8 mouse cellular contexts compared by ENCODE assay signal in the genomic region with DNA sequence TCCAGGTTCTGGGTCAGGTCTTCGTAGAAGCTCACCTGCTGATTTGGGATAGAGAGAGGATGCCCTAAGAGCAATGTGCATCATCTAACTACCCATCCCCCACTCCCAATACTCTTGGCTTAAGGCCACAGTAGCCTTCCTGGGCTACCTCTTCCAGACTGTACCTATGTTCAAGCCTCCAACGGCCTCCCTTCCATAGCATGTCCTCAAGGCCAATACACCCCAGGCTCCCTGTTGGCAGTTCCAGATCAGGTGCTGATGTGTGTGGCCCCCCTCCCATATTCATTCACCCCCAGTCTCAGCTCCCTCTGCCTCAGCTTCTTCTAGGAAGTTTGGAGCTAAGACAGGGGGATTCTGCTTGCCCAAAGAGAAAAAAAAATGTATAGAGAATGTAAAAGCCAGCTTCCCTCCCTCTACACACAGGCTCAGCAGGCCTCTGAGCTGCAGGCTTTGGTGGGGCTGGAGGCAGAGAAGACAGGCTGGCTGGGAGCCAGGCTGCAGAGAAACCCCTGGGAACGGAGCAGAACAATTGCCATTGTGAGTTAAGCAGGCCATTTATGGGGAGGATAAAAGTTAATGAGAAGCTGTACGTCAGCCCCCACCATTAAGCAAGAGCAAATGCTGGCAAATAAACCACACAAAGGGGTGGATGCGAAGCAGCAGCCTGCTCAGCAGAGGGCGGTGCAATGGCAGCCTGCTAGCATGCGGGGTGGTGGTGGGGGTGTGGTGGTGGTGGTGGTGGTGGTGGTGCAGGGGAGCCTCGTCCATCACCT. TPM values are rescaled to one million over a fixed set of nuclear protein-coding genes. Genes with fewer than 3 reads are reported as not detected.
DNase-seq lines count a peak whose midpoint lies in the region; ATAC-seq lines count a peak whose summit lies in the region.
"Had no signal": no experiment of that assay in that cellular context is flagged by ENCODE, and none has a peak within 500 bp of the region (broad histone marks: within the 10 kb centered on the region; RNA-seq: fewer than 3 reads in every experiment).

No protein-coding gene starts in this region.

- DNase-seq in right cerebral cortex, postnatal 10 days (ENCODE audit: low spot score in 2 of 2) = peak; percentile 62
- no peak for DNase-seq in right cerebral cortex, adult 18-20 months
- no peak for DNase-seq in frontal cortex, adult 2 months (ENCODE audit: extremely low spot score in 1 of 2, low spot score in 1 of 2)
- no peak for DNase-seq in spleen, adult 18-20 months

- H3K27ac ChIP-seq in forebrain, embryonic 12.5 days = peak overlapping the region; percentile 85
- peak overlapping the region; percentile 39; the same call in 1 of the 2 replicates for H3K27ac ChIP-seq in limb, embryonic 13.5 days
- H3K27ac ChIP-seq in stomach, embryonic 16.5 days (ENCODE audit: low read length) = no peak overlapping the region

- H3K36me3 ChIP-seq in forebrain, embryonic 12.5 days (replicated peaks) = 0 out of 2 replicates have a peak, but pooled peaks cover 3% of the 10 kb centered on the region
- H3K36me3 ChIP-seq in limb, embryonic 13.5 days = no peaks in the 10 kb centered on the region
- no peaks in the 10 kb centered on the region for H3K36me3 ChIP-seq in stomach, embryonic 16.5 days (ENCODE audit: control insufficient read depth, insufficient read depth, low read length)

- WGBS in forebrain, embryonic 12.5 days = 12% methylated on average over 8 of the region's 8 CpGs
- WGBS in limb, embryonic 13.5 days = 17% methylated on average over 8 of the region's 8 CpGs
- WGBS in stomach, embryonic 16.5 days = 33% methylated on average over 8 of the region's 8 CpGs

- H3K4me1 ChIP-seq in forebrain, embryonic 12.5 days = peaks cover 60% of the 10 kb centered on the region
- H3K4me1 ChIP-seq in limb, embryonic 13.5 days = peaks cover 53% of the 10 kb centered on the region
- peaks cover 4% of the 10 kb centered on the region; the same call in 1 of the 2 replicates for H3K4me1 ChIP-seq in stomach, embryonic 16.5 days (ENCODE audit: control insufficient read depth, insufficient read depth, low read length)

- peak; percentile 86 for ATAC-seq in forebrain, embryonic 12.5 days (ENCODE audit: low FRiP score)
- ATAC-seq in limb, embryonic 13.5 days (ENCODE audit: low FRiP score, low read depth) = peak; percentile 89
- ATAC-seq in stomach, embryonic 16.5 days (ENCODE audit: insufficient read depth, low FRiP score) = peak; percentile 62; the same call in 1 of the 2 replicates

- 0 out of 2 replicates have a peak overlapping the region, but pooled peaks have one; percentile 25 for H3K9ac ChIP-seq in forebrain, embryonic 12.5 days
- H3K9ac ChIP-seq in limb, embryonic 13.5 days = no peak overlapping the region
- no peak overlapping the region for H3K9ac ChIP-seq in stomach, embryonic 16.5 days (ENCODE audit: low read length)
- H3K9ac ChIP-seq: liver, postnatal 0 days had no signal

- H3K4me3 ChIP-seq in forebrain, embryonic 12.5 days (replicated peaks) = no peak overlapping the region
- no peak overlapping the region for H3K4me3 ChIP-seq in limb, embryonic 13.5 days
- H3K4me3 ChIP-seq in stomach, embryonic 16.5 days (replicated peaks; ENCODE audit: low read length) = no peak overlapping the region

- H3K9me3 ChIP-seq in forebrain, embryonic 12.5 days = no peaks in the 10 kb centered on the region
- H3K9me3 ChIP-seq in limb, embryonic 13.5 days = no peaks in the 10 kb centered on the region
- no peaks in the 10 kb centered on the region for H3K9me3 ChIP-seq in stomach, embryonic 16.5 days (replicated peaks; ENCODE audit: control insufficient read depth, low read length)

- 0 out of 2 replicates have a peak, but pooled peaks cover 15% of the 10 kb centered on the region for H3K27me3 ChIP-seq in forebrain, embryonic 12.5 days
- no peaks in the 10 kb centered on the region for H3K27me3 ChIP-seq in limb, embryonic 13.5 days
- no peaks in the 10 kb centered on the region for H3K27me3 ChIP-seq in stomach, embryonic 16.5 days (ENCODE audit: control insufficient read depth, insufficient read depth, low read length)

- peak overlapping the region; percentile 26 for H3K4me2 ChIP-seq in forebrain, embryonic 12.5 days
- H3K4me2 ChIP-seq in limb, embryonic 13.5 days (replicated peaks) = peak overlapping the region; percentile 12; the same call in 1 of the 2 replicates
- H3K4me2 ChIP-seq in stomach, embryonic 16.5 days (ENCODE audit: low read depth, low read length) = no peak overlapping the region

RNA-seq across cellular contexts. Expression of gene Cacng4, which starts 31.5 kb away (rescaled TPM):
- 21.0 and 22.8 TPM in 2 replicates for polyA plus RNA-seq in forebrain, embryonic 12.5 days (2016; fragmentation: Nextera tagmentation; extraction: Ambion mirVana)
- 4.3 and 5.7 TPM in 2 replicates for polyA plus RNA-seq in limb, embryonic 13.5 days (2015; fragmentation: Nextera tagmentation; extraction: Ambion mirVana)
- polyA plus RNA-seq in stomach, embryonic 16.5 days (2015; fragmentation: Nextera tagmentation; extraction: Ambion mirVana) = 2.3 and 2.5 TPM in 2 replicates
- 34.8 and 35.8 TPM in 2 replicates for polyA plus RNA-seq in frontal cortex, adult 2 months (2012; rRNA removed)
- polyA plus RNA-seq: liver, postnatal 0 days had no signal

RNA-seq across cellular contexts. Expression of gene Cacng1, which starts 46.6 kb away (rescaled TPM):
- polyA plus RNA-seq in forebrain, embryonic 12.5 days (2016; fragmentation: Nextera tagmentation; extraction: Ambion mirVana) = 0.26 TPM in 1 of 2 replicates, not detected in the other
- polyA plus RNA-seq in limb, embryonic 13.5 days (2015; fragmentation: Nextera tagmentation; extraction: Ambion mirVana) = 7.1 and 8.8 TPM in 2 replicates
- 0.42 and 8.2 TPM in 2 replicates for polyA plus RNA-seq in stomach, embryonic 16.5 days (2015; fragmentation: Nextera tagmentation; extraction: Ambion mirVana)
- 0.25 and 0.36 TPM in 2 replicates for polyA plus RNA-seq in frontal cortex, adult 2 months (2012; rRNA removed)

Comparison
In these comparisons a context has a peak if more than half of its experiments do, and no peak if none do; other contexts are left out.
1. DNase-seq: peak in right cerebral cortex, postnatal 10 days (2 of 2); none in right cerebral cortex, adult 18-20 months (single experiment), frontal cortex, adult 2 months (0 of 2) and spleen, adult 18-20 months (0 of 2).
2. Peak in every context shown above with its lines, with median percentiles within 50 percentile points of each other: ATAC-seq.